8 mouse cellular contexts compared by ENCODE assay signal in genomic region chr10:95264485-95265321, GRCm38 (mm10). TPM values are rescaled to one million over a fixed set of nuclear protein-coding genes. Genes with fewer than 3 reads are reported as not detected.
A peak's percentile ranks its signal among the peaks of the same experiment; 100 is the strongest.
DNase-seq lines count a peak whose midpoint lies in the region; ATAC-seq and TF ChIP-seq lines count a peak whose summit lies in the region.

No protein-coding gene starts in this region.

- no peaks in the 10 kb centered on the region for H3K36me3 ChIP-seq in intestine, embryonic 14.5 days (ENCODE audit: control insufficient read depth, insufficient read depth, low read length)
- no peaks in the 10 kb centered on the region for H3K36me3 ChIP-seq in liver, embryonic 13.5 days

- peak overlapping the region; percentile 88 for H3K4me2 ChIP-seq in intestine, embryonic 14.5 days (ENCODE audit: low read length)
- peak overlapping the region; percentile 65 for H3K4me2 ChIP-seq in liver, embryonic 13.5 days

- peak; percentile 47 to 60 for DNase-seq in layer of hippocampus, postnatal 10 days (ENCODE audit: low spot score in 2 of 2)
- DNase-seq in layer of hippocampus, adult 9-11 months = no peak
- DNase-seq in gastrocnemius, postnatal 25 days = peak; percentile 36
- peak; percentile 83 for DNase-seq in intestine, embryonic 14.5 days (ENCODE audit: low spot score)
- peak; percentile 32 for DNase-seq in liver, embryonic 13.5 days
- DNase-seq in naive thymus-derived CD4-positive, alpha-beta T cell, adult 2 months (ENCODE audit: low read depth) = peak; percentile 48
- DNase-seq in thymus, adult 18-20 months = peak; percentile 24 to 30

- TF ChIP-seq CTCF in cortical plate, adult 2 months (IDR thresholded peaks at IDR 0.05; ENCODE audit: extremely low read depth, insufficient read depth, low read length) = no peak

- peak overlapping the region; percentile 83 for H3K27ac ChIP-seq in cortical plate, adult 2 months (ENCODE audit: insufficient read depth, low read length)
- peak overlapping the region; percentile 47 for H3K27ac ChIP-seq in intestine, embryonic 14.5 days (ENCODE audit: low read depth)
- H3K27ac ChIP-seq in liver, embryonic 13.5 days = no peak overlapping the region

- no peak for TF ChIP-seq POLR2A in cortical plate, adult 2 months (IDR thresholded peaks at IDR 0.05; ENCODE audit: extremely low read depth, insufficient read depth, low read length)

- 0 out of 2 replicates have a peak, but pooled peaks have one; percentile 15 for ATAC-seq in intestine, embryonic 14.5 days (replicated peaks; ENCODE audit: low FRiP score, low TSS enrichment, low read depth)
- ATAC-seq in liver, embryonic 13.5 days (ENCODE audit: low read depth) = peak; percentile 60; the same call in 1 of the 2 replicates

- H3K27me3 ChIP-seq in intestine, embryonic 14.5 days (replicated peaks; ENCODE audit: control insufficient read depth, insufficient read depth, low read length) = no peaks in the 10 kb centered on the region; the same call in 1 of the 2 replicates
- peaks cover 41% of the 10 kb centered on the region for H3K27me3 ChIP-seq in liver, embryonic 13.5 days

- WGBS in intestine, embryonic 14.5 days = 8% methylated on average over 37 of the region's 37 CpGs
- WGBS in liver, embryonic 13.5 days (ENCODE audit: insufficient replicate concordance) = 7% methylated on average over 37 of the region's 37 CpGs

- H3K4me1 ChIP-seq in cortical plate, adult 2 months (ENCODE audit: control insufficient read depth, insufficient read depth, low read length) = peaks cover 3% of the 10 kb centered on the region; the same call in 1 of the 2 replicates
- H3K4me1 ChIP-seq in intestine, embryonic 14.5 days (replicated peaks; ENCODE audit: control insufficient read depth, insufficient read depth, low read length) = peaks cover 13% of the 10 kb centered on the region
- peaks cover 33% of the 10 kb centered on the region for H3K4me1 ChIP-seq in liver, embryonic 13.5 days (replicated peaks)

- peak overlapping the region; percentile 51 for H3K9ac ChIP-seq in intestine, embryonic 14.5 days (ENCODE audit: low read length)
- H3K9ac ChIP-seq in liver, embryonic 13.5 days = peak overlapping the region; percentile 17; the same call in 1 of the 2 replicates

- H3K9me3 ChIP-seq in intestine, embryonic 14.5 days (ENCODE audit: control insufficient read depth, low read length) = no peaks in the 10 kb centered on the region
- H3K9me3 ChIP-seq in liver, embryonic 13.5 days (replicated peaks) = no peaks in the 10 kb centered on the region

- H3K4me3 ChIP-seq in cortical plate, adult 2 months (ENCODE audit: insufficient read depth, low read length) = peak overlapping the region; percentile 62
- H3K4me3 ChIP-seq in intestine, embryonic 14.5 days (ENCODE audit: low read depth, low read length) = peak overlapping the region; percentile 40
- H3K4me3 ChIP-seq in liver, embryonic 13.5 days (replicated peaks) = peak overlapping the region; percentile 47

RNA-seq across cellular contexts. Expression of gene Cradd, which starts 59.2 kb away (rescaled TPM):
- 1 to 10 TPM; 5.8 to 7.3 TPM for total RNA-seq in layer of hippocampus, postnatal 10 days (2021)
- 7.1 and 7.4 TPM in 2 replicates for polyA plus RNA-seq in cortical plate, adult 2 months (2012; rRNA removed)
- total RNA-seq in gastrocnemius, postnatal 25 days (2021) = 1 to 10 TPM; 8.3 to 8.5 TPM
- 13.6 and 14.5 TPM in 2 replicates for polyA plus RNA-seq in intestine, embryonic 14.5 days (2014; fragmentation: Nextera tagmentation; extraction: Ambion mirVana)
- polyA plus RNA-seq in liver, embryonic 13.5 days (2015; fragmentation: Nextera tagmentation; extraction: Ambion mirVana) = 3.3 and 4.8 TPM in 2 replicates
